Mouse (Mus musculus): ENCODE results near the gene Eif3k.
"Not testable (repeated sequence)": the region's sequence is repeated elsewhere in the genome, so short reads cannot be mapped to it uniquely, and the experiment has no call there.

Eif3k gene

GRCm38 (mm10) chr7:28985207-28985606 lies 3.5 kb upstream of the Eif3k start:
- no peak for DNase-seq (ENCODE audit: low spot score in 2 of 2)

- DNase-seq (ENCODE audit: low spot score in 2 of 2) = no peak
Observed at GRCm38 (mm10) chr7:28984452-28984851, 2.8 kb upstream of the Eif3k start.

GRCm38 (mm10) chr7:28983849-28984248 lies 2.2 kb upstream of the Eif3k start:
- no peak for DNase-seq (ENCODE audit: low spot score in 2 of 2)

GRCm38 (mm10) chr7:28983141-28983564 lies 1.5 kb upstream of the Eif3k start:
- DNase-seq (ENCODE audit: low spot score in 2 of 2) = no peak

- DNase-seq (ENCODE audit: low spot score in 2 of 2) = peak; percentile 81 to 89
Observed at GRCm38 (mm10) chr7:28982274-28983013, 780 bp upstream of the Eif3k start.

- no peak for DNase-seq (ENCODE audit: low spot score in 2 of 2)
Observed at GRCm38 (mm10) chr7:28977556-28977955, 4.1 kb downstream of the Eif3k start.

GRCm38 (mm10) chr7:28973025-28973424 lies 8.6 kb downstream of the Eif3k start:
- DNase-seq (ENCODE audit: low spot score in 2 of 2) = no peak

GRCm38 (mm10) chr7:28972542-28972985 lies 9.1 kb downstream of the Eif3k start:
- DNase-seq (ENCODE audit: low spot score in 2 of 2) = peak; percentile 84 to 97

GRCm38 (mm10) chr7:28971770-28972269 lies 9.8 kb downstream of the Eif3k start:
- no peak for DNase-seq (ENCODE audit: low spot score in 2 of 2)

GRCm38 (mm10) chr7:28971029-28971428 lies 10.6 kb downstream of the Eif3k start:
- DNase-seq (ENCODE audit: low spot score in 2 of 2) = no peak

GRCm38 (mm10) chr7:28969672-28970394 lies 11.8 kb downstream of the Eif3k start:
- DNase-seq (ENCODE audit: low spot score in 2 of 2) = no peak

- DNase-seq (ENCODE audit: low spot score in 2 of 2) = no peak
Observed at GRCm38 (mm10) chr7:28969271-28969670, 12.4 kb downstream of the Eif3k start.

- not testable (repeated sequence) for DNase-seq (ENCODE audit: low spot score in 2 of 2)
Observed at GRCm38 (mm10) chr7:28968120-28968519, 13.5 kb downstream of the Eif3k start.

- DNase-seq (ENCODE audit: low spot score in 2 of 2) = no peak
Observed at GRCm38 (mm10) chr7:28966751-28967505, 14.7 kb downstream of the Eif3k start.

GRCm38 (mm10) chr7:28966181-28966580 lies 15.5 kb downstream of the Eif3k start:
- DNase-seq (ENCODE audit: low spot score in 2 of 2) = no peak

GRCm38 (mm10) chr7:28965346-28965840 lies 16.3 kb downstream of the Eif3k start:
- no peak for DNase-seq (ENCODE audit: low spot score in 2 of 2)

GRCm38 (mm10) chr7:28963399-28963923 lies 18.2 kb downstream of the Eif3k start:
- DNase-seq (ENCODE audit: low spot score in 2 of 2) = no peak

GRCm38 (mm10) chr7:28961927-28962670 lies 19.6 kb downstream of the Eif3k start, which contains the start of gene Actn4:
Gene Actn4, minus strand, starts transcription at chr7:28962340.
- DNase-seq (ENCODE audit: low spot score in 2 of 2) = peak; percentile 99

- DNase-seq (ENCODE audit: low spot score in 2 of 2) = no peak
Observed at GRCm38 (mm10) chr7:28961584-28961926, 20.1 kb downstream of the Eif3k start.

- no peak for DNase-seq (ENCODE audit: low spot score in 2 of 2)
Observed at GRCm38 (mm10) chr7:28960354-28961046, 21.2 kb downstream of the Eif3k start.

All from spleen, postnatal 4 days (tissue).